Mouse (Mus musculus): Measurements from ENCODE around the gene Pcdh15. TPM values are rescaled to one million over a fixed set of nuclear protein-coding genes. Genes with fewer than 3 reads are reported as not detected.

Pcdh15 gene
- 0.62 and 0.90 TPM in 2 replicates for polyA plus RNA-seq (2016; fragmentation: Nextera tagmentation; extraction: Ambion mirVana)

DNA sequence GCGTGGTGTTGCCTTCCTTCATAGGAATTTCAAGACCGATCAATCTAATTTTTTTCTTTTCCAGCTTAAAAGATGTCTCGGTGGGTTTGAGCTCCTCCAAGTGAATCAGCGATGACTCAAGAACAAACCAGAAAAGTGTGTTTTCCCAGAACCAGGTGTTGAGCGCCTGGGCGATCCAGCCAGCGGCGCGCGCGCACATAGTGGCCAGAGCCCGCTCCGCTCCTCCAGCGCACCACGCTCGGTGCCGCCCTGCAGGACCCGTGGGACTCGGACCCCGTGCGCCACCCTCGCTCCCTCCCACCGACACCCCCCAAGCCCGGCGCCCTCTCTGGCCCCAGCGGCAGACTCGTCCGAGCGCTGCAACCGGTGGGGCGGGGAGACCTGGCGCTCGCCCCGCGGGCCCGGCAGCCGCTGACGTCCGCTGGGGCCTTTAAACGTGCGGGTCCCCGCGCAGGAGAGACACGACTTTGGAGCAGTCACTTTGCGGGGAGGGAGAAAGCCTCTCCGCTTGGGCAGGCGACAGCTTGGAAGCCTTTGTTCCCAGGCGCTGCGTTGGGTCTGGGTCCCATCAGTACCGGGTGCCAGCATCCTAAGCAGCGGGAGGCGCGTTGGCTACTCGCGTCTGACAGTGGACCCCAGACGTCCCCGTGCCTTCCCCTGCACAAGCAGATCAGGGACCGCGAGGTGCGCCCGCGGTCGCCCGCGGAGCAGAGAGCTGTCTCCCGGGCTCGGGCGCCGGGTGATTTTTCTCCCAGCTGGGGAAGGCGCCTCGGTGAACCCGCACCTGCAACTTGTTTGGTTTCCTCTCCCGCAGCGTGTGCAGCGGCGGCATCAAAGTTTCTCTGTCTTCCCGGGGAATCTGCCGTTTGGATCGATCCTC, at the start of gene Pcdh15:
Gene Pcdh15 (plus strand): TSS at position 377 of the 880 bp plus-strand sequence.
- Histone ChIP-seq H3K4me1 (replicated peaks) (peaks cover 32% of the 10 kb centered on the region; the same call in 1 of the 2 replicates), H3K4me3 (peak within 1 kb of the TSS; percentile 63), H3K36me3 (no peaks in the 10 kb centered on the region), H3K9me3 (no peaks in the 10 kb centered on the region), H3K27me3 (ENCODE audit: insufficient read depth, poor library complexity, severe bottlenecking) (peaks cover 67% of the 10 kb centered on the region), H3K27ac (peak within 1 kb of the TSS; percentile 64; the same call in 1 of the 2 replicates)
- peak; percentile 53 for DNase-seq (ENCODE audit: low spot score)
- 1% methylated on average over 78 of the region's 79 CpGs for WGBS

- Histone ChIP-seq H3K36me3 (no peaks in the 10 kb centered on the region), H3K27ac (no peak overlapping the region), H3K4me3 (no peak overlapping the region), H3K4me1 (replicated peaks) (no peaks in the 10 kb centered on the region), H3K27me3 (ENCODE audit: insufficient read depth, poor library complexity, severe bottlenecking) (no peaks in the 10 kb centered on the region), H3K9me3 (no peaks in the 10 kb centered on the region)
- 89% methylated on average over 6 of the region's 6 CpGs for WGBS
- DNase-seq (ENCODE audit: low spot score): no peak
These were observed 47.1 kb upstream of the Pcdh15 start for GRCm38 (mm10) chr10:73052074-73052473.

GRCm38 (mm10) chr10:73059726-73060230, 39.4 kb upstream of the Pcdh15 start:
- Histone ChIP-seq H3K4me1 (replicated peaks) (no peaks in the 10 kb centered on the region), H3K27ac (no peak overlapping the region), H3K4me3 (no peak overlapping the region), H3K36me3 (no peaks in the 10 kb centered on the region), H3K9me3 (no peaks in the 10 kb centered on the region), H3K27me3 (ENCODE audit: insufficient read depth, poor library complexity, severe bottlenecking) (no peaks in the 10 kb centered on the region)
- no peak for DNase-seq (ENCODE audit: low spot score)
- 90% methylated on average over 2 of the region's 2 CpGs for WGBS

DNA sequence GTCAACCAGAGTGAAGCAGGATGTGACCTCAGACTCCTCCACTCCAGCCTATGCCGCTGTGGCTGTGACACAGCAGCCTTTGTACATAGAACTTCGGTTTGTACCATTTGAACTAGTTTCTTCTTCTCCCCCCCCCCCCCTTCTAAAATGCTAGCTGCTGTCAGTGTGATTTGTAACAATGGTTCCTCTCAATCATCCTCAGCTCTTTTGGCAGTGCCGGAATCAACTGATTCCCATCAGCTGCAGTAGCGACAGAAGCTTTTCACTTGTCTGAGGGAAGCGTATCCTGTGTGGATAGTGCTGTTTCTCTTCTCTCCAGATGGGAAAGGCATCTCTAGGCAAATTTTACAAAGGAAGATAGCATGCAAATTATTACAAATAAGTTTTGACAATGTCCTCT, 12.4 kb upstream of the Pcdh15 start:
- Histone ChIP-seq H3K27ac (no peak overlapping the region), H3K27me3 (ENCODE audit: insufficient read depth, poor library complexity, severe bottlenecking) (no peaks in the 10 kb centered on the region), H3K4me3 (no peak overlapping the region), H3K36me3 (no peaks in the 10 kb centered on the region), H3K9me3 (no peaks in the 10 kb centered on the region), H3K4me1 (replicated peaks) (no peaks in the 10 kb centered on the region)
- DNase-seq (ENCODE audit: low spot score): no peak
- WGBS: 80% methylated on average over 5 of the region's 5 CpGs

GRCm38 (mm10) chr10:73096531-73097135, 2.5 kb upstream of the Pcdh15 start:
- Histone ChIP-seq H3K9me3 (no peaks in the 10 kb centered on the region), H3K36me3 (no peaks in the 10 kb centered on the region), H3K27ac (peak overlapping the region; percentile 56; the same call in 1 of the 2 replicates), H3K27me3 (ENCODE audit: insufficient read depth, poor library complexity, severe bottlenecking) (peaks cover 58% of the 10 kb centered on the region), H3K4me1 (replicated peaks) (peaks cover 32% of the 10 kb centered on the region; the same call in 1 of the 2 replicates), H3K4me3 (peak overlapping the region; percentile 58)
- peak; percentile 72 for DNase-seq (ENCODE audit: low spot score)
- under 1% methylated on average over 17 of the region's 17 CpGs for WGBS

DNA sequence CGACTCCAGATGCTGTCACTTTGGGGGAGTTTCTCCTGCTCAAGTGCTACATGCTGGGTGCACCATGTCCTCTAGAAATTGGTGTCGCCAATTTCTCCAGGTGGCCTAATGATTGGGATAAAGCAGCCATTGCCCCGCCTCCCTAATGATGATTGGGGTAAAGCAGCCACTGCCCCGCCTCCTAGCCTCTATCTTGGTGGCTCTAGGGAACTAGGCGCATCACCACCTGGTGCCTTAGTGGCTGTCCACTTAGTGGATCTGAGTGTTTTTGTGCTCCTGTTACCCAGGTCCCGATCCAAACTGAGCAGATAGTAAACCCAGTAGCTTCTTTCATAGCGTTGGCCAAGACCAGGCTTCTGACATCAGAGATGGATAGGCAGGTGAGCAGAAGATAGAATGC, 2.0 kb upstream of the Pcdh15 start:
- Histone ChIP-seq H3K9me3 (no peaks in the 10 kb centered on the region), H3K36me3 (no peaks in the 10 kb centered on the region), H3K4me3 (peak overlapping the region; percentile 58), H3K27ac (peak overlapping the region; percentile 56; the same call in 1 of the 2 replicates), H3K4me1 (replicated peaks) (peaks cover 32% of the 10 kb centered on the region; the same call in 1 of the 2 replicates), H3K27me3 (ENCODE audit: insufficient read depth, poor library complexity, severe bottlenecking) (peaks cover 64% of the 10 kb centered on the region)
- no peak for DNase-seq (ENCODE audit: low spot score)
- WGBS: 3% methylated on average over 7 of the region's 7 CpGs

GRCm38 (mm10) chr10:73097979-73098378, 1.2 kb upstream of the Pcdh15 start:
- Histone ChIP-seq H3K36me3 (no peaks in the 10 kb centered on the region), H3K4me1 (replicated peaks) (peaks cover 32% of the 10 kb centered on the region; the same call in 1 of the 2 replicates), H3K4me3 (peak overlapping the region; percentile 40), H3K27me3 (ENCODE audit: insufficient read depth, poor library complexity, severe bottlenecking) (peaks cover 67% of the 10 kb centered on the region), H3K27ac (no peak overlapping the region), H3K9me3 (no peaks in the 10 kb centered on the region)
- peak; percentile 78 for DNase-seq (ENCODE audit: low spot score)
- WGBS: under 1% methylated on average over 17 of the region's 17 CpGs

DNA sequence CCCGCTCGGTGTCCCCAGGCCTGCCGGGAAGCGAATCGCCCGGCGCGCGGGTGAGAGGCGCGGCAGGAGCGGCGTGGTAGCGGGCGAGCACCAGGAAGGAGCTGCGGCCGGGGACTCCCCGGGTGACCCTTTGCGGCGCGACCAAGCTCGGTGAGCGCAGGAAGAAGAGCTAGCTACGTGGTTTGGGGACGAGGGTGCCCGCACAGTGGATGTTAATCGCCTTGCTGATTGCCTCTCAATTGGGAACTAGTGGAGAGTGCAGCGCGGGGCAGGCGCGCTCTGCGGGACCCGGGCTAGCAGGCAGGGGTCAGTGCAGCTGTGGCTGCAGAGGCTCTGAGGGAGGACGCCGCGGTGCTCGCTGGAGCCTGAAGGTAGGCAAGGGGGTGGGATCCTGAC, 702 bp downstream of the Pcdh15 start:
- H3K27me3 ChIP-seq (ENCODE audit: insufficient read depth, poor library complexity, severe bottlenecking): peaks cover 66% of the 10 kb centered on the region
- H3K36me3 ChIP-seq: no peaks in the 10 kb centered on the region
- WGBS: under 1% methylated on average over 37 of the region's 37 CpGs
- no peaks in the 10 kb centered on the region for H3K9me3 ChIP-seq
- H3K27ac ChIP-seq: peak overlapping the region; percentile 64; the same call in 1 of the 2 replicates
- H3K4me1 ChIP-seq (replicated peaks): peaks cover 32% of the 10 kb centered on the region; the same call in 1 of the 2 replicates
- peak; percentile 71 for DNase-seq (ENCODE audit: low spot score)
- peak overlapping the region; percentile 63 for H3K4me3 ChIP-seq

DNA sequence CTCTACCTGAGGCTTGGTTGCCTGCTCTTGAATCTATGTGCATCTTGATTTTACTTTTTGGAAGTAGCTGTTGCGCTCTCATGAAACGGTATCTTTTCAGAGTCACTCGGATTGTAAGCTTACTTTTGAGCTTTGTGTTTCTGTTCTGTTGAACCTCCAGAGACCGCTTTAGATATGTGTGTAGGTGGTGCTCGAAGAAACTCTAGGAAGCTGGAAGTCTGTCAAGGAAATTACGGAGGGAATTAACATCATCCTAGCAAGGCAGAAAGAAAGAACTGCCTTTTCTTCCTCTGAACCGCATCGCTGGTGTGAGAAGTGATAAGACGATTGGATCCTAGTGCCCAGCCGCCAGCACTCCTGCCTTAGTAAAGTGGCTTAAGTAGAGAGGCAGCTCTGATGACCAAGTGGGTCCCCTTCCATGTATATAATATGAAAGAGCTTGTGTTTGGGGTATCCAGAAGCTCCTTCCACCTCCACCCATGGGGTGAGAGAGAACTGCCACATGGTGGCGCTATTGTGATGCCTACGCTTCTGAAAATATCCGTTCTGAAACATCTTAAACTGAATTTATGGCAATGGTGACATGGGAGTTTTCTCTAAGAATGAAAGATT, 4.3 kb downstream of the Pcdh15 start:
- Histone ChIP-seq H3K36me3 (no peaks in the 10 kb centered on the region), H3K4me1 (replicated peaks) (0 out of 2 replicates have a peak, but pooled peaks cover 14% of the 10 kb centered on the region), H3K9me3 (no peaks in the 10 kb centered on the region), H3K27ac (no peak overlapping the region), H3K27me3 (ENCODE audit: insufficient read depth, poor library complexity, severe bottlenecking) (peaks cover 40% of the 10 kb centered on the region), H3K4me3 (no peak overlapping the region)
- 78% methylated on average over 13 of the region's 13 CpGs for WGBS
- DNase-seq (ENCODE audit: low spot score): no peak

- H3K27me3 ChIP-seq (ENCODE audit: insufficient read depth, poor library complexity, severe bottlenecking): peaks cover 16% of the 10 kb centered on the region
- no peaks in the 10 kb centered on the region for H3K9me3 ChIP-seq
- no peak overlapping the region for H3K4me3 ChIP-seq
- H3K36me3 ChIP-seq: no peaks in the 10 kb centered on the region
- no peak overlapping the region for H3K27ac ChIP-seq
- no peaks in the 10 kb centered on the region for H3K4me1 ChIP-seq (replicated peaks)
- 47% methylated on average over 2 of the region's 2 CpGs for WGBS
- DNase-seq (ENCODE audit: low spot score): peak; percentile 63
These were observed 6.8 kb downstream of the Pcdh15 start for GRCm38 (mm10) chr10:73105893-73106292.

DNA sequence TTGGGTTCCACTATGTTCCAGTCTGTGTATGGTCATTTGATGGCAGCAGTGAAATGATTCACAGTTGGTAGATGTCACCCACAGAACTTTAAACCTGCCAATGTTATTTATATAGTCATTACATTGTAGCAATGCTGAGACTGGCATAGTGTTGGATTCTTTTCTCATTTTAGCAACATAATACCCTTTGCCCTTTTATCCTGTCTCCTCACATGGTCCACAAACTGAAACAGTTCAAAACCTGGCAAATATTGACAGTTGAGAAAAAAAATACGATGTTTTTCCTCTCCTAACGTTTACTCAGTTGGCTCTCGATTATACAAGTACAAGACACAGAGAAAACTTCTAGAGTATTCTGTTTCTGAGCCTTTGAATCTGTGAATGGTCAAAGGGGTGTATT, 38.8 kb downstream of the Pcdh15 start:
- Histone ChIP-seq H3K4me1 (replicated peaks) (no peaks in the 10 kb centered on the region), H3K9me3 (no peaks in the 10 kb centered on the region), H3K27ac (no peak overlapping the region), H3K27me3 (ENCODE audit: insufficient read depth, poor library complexity, severe bottlenecking) (no peaks in the 10 kb centered on the region), H3K36me3 (no peaks in the 10 kb centered on the region), H3K4me3 (no peak overlapping the region)
- no peak for DNase-seq (ENCODE audit: low spot score)
- 76% methylated on average over 3 of the region's 3 CpGs for WGBS

- Histone ChIP-seq H3K9me3 (no peaks in the 10 kb centered on the region), H3K36me3 (no peaks in the 10 kb centered on the region), H3K4me1 (replicated peaks) (peaks cover 4% of the 10 kb centered on the region; the same call in 1 of the 2 replicates), H3K27me3 (ENCODE audit: insufficient read depth, poor library complexity, severe bottlenecking) (no peaks in the 10 kb centered on the region), H3K4me3 (no peak overlapping the region), H3K27ac (no peak overlapping the region)
- DNase-seq (ENCODE audit: low spot score): peak; percentile 2
These were observed 48.4 kb downstream of the Pcdh15 start for GRCm38 (mm10) chr10:73147543-73147942.

Measured in hindbrain, embryonic 10.5 days (tissue).